Mouse (Mus musculus) inflammation-experienced regulatory T-cells (primary cell): Measurements from ENCODE around the gene Efcab8. TPM values are rescaled to one million over a fixed set of nuclear protein-coding genes. Genes with fewer than 3 reads are reported as not detected.

Experiments used
- polyA plus RNA-seq, 2 experiments: library from polyadenylated mRNA; unstranded; fragments of 100-300 nt; shearing (Covaris generic); gene quantifications; one replicate each; pipeline ENCODE4 v1.2.1; 2017

Gene Efcab8
- polyA plus RNA-seq: under 1 TPM; 0.22 to 0.70 TPM

GRCm38 (mm10) chr2:153779394-153779981 lies at the start of gene Efcab8:
TSS of gene Efcab8 (plus strand) at chr2:153779931.

GRCm38 (mm10) chr2:153740500-153741436 lies 39.0 kb upstream of the Efcab8 start, which contains the start of gene Mapre1:
TSS of gene Mapre1 (plus strand) at chr2:153741274.

GRCm38 (mm10) chr2:153870984-153871383 lies 91.3 kb downstream of the Efcab8 start, which contains the start of gene Sun5:
TSS of gene Sun5 (minus strand) at chr2:153871084.

GRCm38 (mm10) chr2:153874745-153875144 lies 95.0 kb downstream of the Efcab8 start, which contains the start of gene Bpifb2:
TSS of gene Bpifb2 (plus strand) at chr2:153875045.

Other genes starting within 250 kb of the Efcab8 start
- 10 to 100 TPM in 1 of 2 experiments, 1 to 10 TPM in 1; 7.5 to 16.4 TPM for gene Nol4l, start 250.0 kb upstream of the Efcab8 start, polyA plus RNA-seq
- gene Commd7, start 147.2 kb upstream of the Efcab8 start, polyA plus RNA-seq: 100 to 1,000 TPM; 120 to 127 TPM
- 10 to 100 TPM in 1 of 2 experiments, 1 to 10 TPM in 1; 4.0 to 10.2 TPM for gene Dnmt3b, start 130.5 kb upstream of the Efcab8 start, polyA plus RNA-seq
- under 1 TPM in 1 of 2 experiments, not detected in 1; 0.56 TPM for gene Dnmt3c, start 83.3 kb upstream of the Efcab8 start, polyA plus RNA-seq
- 100 to 1,000 TPM; 176 to 189 TPM for gene Mapre1, start 38.7 kb upstream of the Efcab8 start, polyA plus RNA-seq
- gene Sun5, start 91.2 kb downstream of the Efcab8 start, polyA plus RNA-seq: 1 to 10 TPM in 1 of 2 experiments, not detected in 1; 1.3 TPM
- under 1 TPM in 1 of 2 experiments, not detected in 1; 0.40 TPM for gene Bpifb2, start 95.1 kb downstream of the Efcab8 start, polyA plus RNA-seq
- gene Bpifb6, start 120.5 kb downstream of the Efcab8 start, polyA plus RNA-seq: not detected
- not detected for gene Bpifb3, start 138.3 kb downstream of the Efcab8 start, polyA plus RNA-seq
- not detected for gene Bpifb4, start 158.3 kb downstream of the Efcab8 start, polyA plus RNA-seq
- gene Bpifa6, start 195.0 kb downstream of the Efcab8 start, polyA plus RNA-seq: not detected
- over 10,000 TPM in 1 of 2 experiments, 1 to 10 TPM in 1; 5.4 to 48,090 TPM for gene Bpifa2, start 228.3 kb downstream of the Efcab8 start, polyA plus RNA-seq